Mouse (Mus musculus) heart, embryonic 11.5 days (tissue): ENCODE data around the gene Gm27179. TPM values are rescaled to one million over a fixed set of nuclear protein-coding genes. Genes with fewer than 3 reads are reported as not detected.
"Not testable (repeated sequence)": the region's sequence is repeated elsewhere in the genome, so short reads cannot be mapped to it uniquely, and the experiment has no call there.

Experiments used
- ATAC-seq: fragments of 200-750 bp; cut with Nextera tagmentation; replicated peaks from 2 replicates; pipeline ENCODE4 v1.8.0; 2017; ENCODE audit warnings: moderate library complexity; ENCODE audit not compliant: insufficient number of reproducible peaks, low FRiP score, low TSS enrichment
- H3K27ac ChIP-seq: fragments of 300-500 bp; sonication (generic); 2 replicates; pipeline ENCODE4 v1.5.1; 2014; ENCODE audit warnings: mild to moderate bottlenecking, low read depth, low read length
- H3K27me3 ChIP-seq: fragments of 300-500 bp; sonication (generic); 2 replicates; pipeline ENCODE4 v1.6.1; 2014; ENCODE audit warnings: mild to moderate bottlenecking, low read length, mixed read lengths; ENCODE audit not compliant: control insufficient read depth, insufficient read depth
- H3K36me3 ChIP-seq: fragments of 300-500 bp; sonication (generic); 2 replicates; pipeline ENCODE4 v1.6.1; 2014; ENCODE audit warnings: mild to moderate bottlenecking, low read length, moderate library complexity, mixed read lengths; ENCODE audit not compliant: control insufficient read depth, insufficient read depth
- H3K4me1 ChIP-seq: fragments of 300-500 bp; sonication (generic); 2 replicates; pipeline ENCODE4 v1.6.1; 2014; ENCODE audit warnings: low read length; ENCODE audit not compliant: control insufficient read depth, insufficient read depth
- H3K4me2 ChIP-seq: fragments of 300-500 bp; sonication (generic); 2 replicates; pipeline ENCODE4 v1.6.1; 2014; ENCODE audit warnings: mild to moderate bottlenecking, moderate library complexity
- H3K4me3 ChIP-seq: fragments of 300-500 bp; sonication (generic); 2 replicates; pipeline ENCODE4 v1.5.1; 2014; ENCODE audit warnings: low read depth, low read length
- H3K9ac ChIP-seq: fragments of 300-500 bp; sonication (generic); 2 replicates; pipeline ENCODE4 v1.6.1; 2014; ENCODE audit warnings: mild to moderate bottlenecking, low read depth, low read length, moderate library complexity
- H3K9me3 ChIP-seq: fragments of 300-500 bp; sonication (generic); replicated peaks from 2 replicates; pipeline ENCODE4 v1.6.1; 2016; ENCODE audit warnings: low read length; ENCODE audit not compliant: control insufficient read depth
- WGBS: fragments of 180-500 bp; shearing (Covaris S2); extraction: QIAGEN DNeasy Blood & Tissue Kit; methylation state at CpG from one replicate; pipeline ENCODE4 v1.1.7; 2014; ENCODE audit not compliant: insufficient replicate concordance; 5-methylcytosine and 5-hydroxymethylcytosine counted together
- polyA plus RNA-seq: library from polyadenylated mRNA; unstranded; fragments of >200 nt; fragmentation: Nextera tagmentation; extraction: Ambion mirVana; gene quantifications from 2 replicates; pipeline ENCODE4 v1.2.1, GENCODE M21; 2014

Gm27179 gene
- polyA plus RNA-seq, 1 experiment from 2014 or later: not detected

- H3K4me1 ChIP-seq, H3K4me2 ChIP-seq, H3K9ac ChIP-seq, H3K27me3 ChIP-seq, H3K9me3 ChIP-seq, H3K27ac ChIP-seq, ATAC-seq, H3K4me3 ChIP-seq, H3K36me3 ChIP-seq: not testable (repeated sequence)
- no CpG with 5 or more reads among the region's 3 CpGs for WGBS
Measured at GRCm38 (mm10) chr14:69494522-69494921, 17.8 kb downstream of the Gm27179 start.

GRCm38 (mm10) chr14:69488001-69488400, 24.3 kb downstream of the Gm27179 start:
- H3K36me3 ChIP-seq, H3K9me3 ChIP-seq, H3K27ac ChIP-seq, H3K27me3 ChIP-seq, H3K4me3 ChIP-seq, H3K9ac ChIP-seq, H3K4me2 ChIP-seq, ATAC-seq, H3K4me1 ChIP-seq: not testable (repeated sequence)
- no CpG with 5 or more reads among the region's 10 CpGs for WGBS

- not testable (repeated sequence) for ATAC-seq, H3K36me3 ChIP-seq, H3K9ac ChIP-seq, H3K4me1 ChIP-seq, H3K9me3 ChIP-seq, H3K4me2 ChIP-seq, H3K27me3 ChIP-seq, H3K4me3 ChIP-seq, H3K27ac ChIP-seq
- no CpG with 5 or more reads among the region's 18 CpGs for WGBS
Measured at GRCm38 (mm10) chr14:69485466-69486135, 26.7 kb downstream of the Gm27179 start.

GRCm38 (mm10) chr14:69473941-69474646, 38.3 kb downstream of the Gm27179 start:
- H3K27me3 ChIP-seq, H3K4me1 ChIP-seq, H3K36me3 ChIP-seq, H3K4me3 ChIP-seq, H3K4me2 ChIP-seq, H3K9me3 ChIP-seq, H3K27ac ChIP-seq, H3K9ac ChIP-seq, ATAC-seq: not testable (repeated sequence)
- WGBS: no CpG with 5 or more reads among the region's 11 CpGs

GRCm38 (mm10) chr14:69473322-69473721, 39.0 kb downstream of the Gm27179 start:
- H3K27me3 ChIP-seq, H3K9ac ChIP-seq, H3K4me1 ChIP-seq, H3K4me2 ChIP-seq, H3K9me3 ChIP-seq, H3K36me3 ChIP-seq, H3K27ac ChIP-seq, H3K4me3 ChIP-seq, ATAC-seq: not testable (repeated sequence)
- no CpG with 5 or more reads among the region's 2 CpGs for WGBS

- not testable (repeated sequence) for H3K27ac ChIP-seq, H3K9me3 ChIP-seq, ATAC-seq, H3K36me3 ChIP-seq, H3K4me1 ChIP-seq, H3K27me3 ChIP-seq, H3K4me3 ChIP-seq, H3K4me2 ChIP-seq, H3K9ac ChIP-seq
- WGBS: no CpG with 5 or more reads among the region's 8 CpGs
Measured at GRCm38 (mm10) chr14:69470122-69470708, 42.1 kb downstream of the Gm27179 start.

- H3K9me3 ChIP-seq, H3K4me2 ChIP-seq, ATAC-seq, H3K9ac ChIP-seq, H3K4me1 ChIP-seq, H3K36me3 ChIP-seq, H3K27me3 ChIP-seq, H3K4me3 ChIP-seq, H3K27ac ChIP-seq: not testable (repeated sequence)
- no CpG with 5 or more reads among the region's 17 CpGs for WGBS
Measured at GRCm38 (mm10) chr14:69467612-69468366, 44.6 kb downstream of the Gm27179 start.

- H3K4me2 ChIP-seq, H3K4me3 ChIP-seq, H3K27me3 ChIP-seq, ATAC-seq, H3K9ac ChIP-seq, H3K9me3 ChIP-seq, H3K36me3 ChIP-seq, H3K4me1 ChIP-seq, H3K27ac ChIP-seq: not testable (repeated sequence)
- no CpG with 5 or more reads among the region's 4 CpGs for WGBS
Measured at GRCm38 (mm10) chr14:69464465-69464864, 47.9 kb downstream of the Gm27179 start.
